Mouse (Mus musculus): ENCODE results near the gene Mpo. TPM values are rescaled to one million over a fixed set of nuclear protein-coding genes. Genes with fewer than 3 reads are reported as not detected.

Gene Mpo
- not detected for total RNA-seq (2021)
- long read RNA-seq, experiment 1: 0 reads
- long read RNA-seq, experiment 2, partial matches to known transcripts: 0 of 1 reads
- long read RNA-seq, experiment 2, other reads (novel, unspliced or antisense): 1 of 1 reads

DNA sequence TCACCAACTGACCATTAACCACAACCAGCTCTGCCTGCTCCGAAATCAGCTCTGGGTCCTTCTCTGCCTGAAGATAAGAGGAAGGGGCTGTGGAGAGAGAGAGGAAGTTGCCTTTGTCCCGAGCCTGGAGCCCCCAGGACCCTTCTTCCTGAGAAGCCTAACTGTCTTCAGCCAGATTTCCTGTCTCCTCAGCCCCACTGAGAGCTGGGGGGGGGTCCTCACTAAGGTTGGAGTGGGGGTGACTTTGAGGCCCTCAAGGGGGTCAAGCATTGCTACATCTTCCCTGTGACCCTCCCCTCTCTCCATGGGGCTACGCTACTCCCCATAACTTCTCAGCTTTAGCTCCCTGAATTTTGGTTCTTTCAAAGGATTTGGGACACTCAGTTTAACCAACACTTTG, at the start of gene Mpo:
Mpo (plus strand) TSS at position 122 of the 400 bp plus-strand sequence.
- DNase-seq: no peak

DNA sequence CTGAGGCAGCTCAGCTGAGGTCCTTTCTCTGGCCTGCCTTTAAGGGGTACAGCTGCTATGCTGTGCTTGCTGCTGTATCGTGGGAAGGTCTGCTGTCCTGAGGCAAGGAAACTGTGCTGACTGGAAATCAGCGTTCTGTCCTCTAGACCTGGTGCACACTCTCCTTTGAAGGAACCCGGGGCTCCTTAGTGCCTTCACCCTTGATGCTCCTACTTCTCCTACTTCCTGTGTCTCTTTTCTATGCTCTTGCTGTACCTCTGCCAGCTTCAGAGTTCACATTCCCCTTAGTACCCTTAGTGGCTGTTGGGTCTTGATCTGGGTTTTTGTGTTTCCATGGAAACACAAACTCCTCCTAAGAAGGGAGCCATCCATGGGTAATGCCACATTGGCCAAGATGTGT, 49.7 kb upstream of the Mpo start:
- DNase-seq: no peak

DNA sequence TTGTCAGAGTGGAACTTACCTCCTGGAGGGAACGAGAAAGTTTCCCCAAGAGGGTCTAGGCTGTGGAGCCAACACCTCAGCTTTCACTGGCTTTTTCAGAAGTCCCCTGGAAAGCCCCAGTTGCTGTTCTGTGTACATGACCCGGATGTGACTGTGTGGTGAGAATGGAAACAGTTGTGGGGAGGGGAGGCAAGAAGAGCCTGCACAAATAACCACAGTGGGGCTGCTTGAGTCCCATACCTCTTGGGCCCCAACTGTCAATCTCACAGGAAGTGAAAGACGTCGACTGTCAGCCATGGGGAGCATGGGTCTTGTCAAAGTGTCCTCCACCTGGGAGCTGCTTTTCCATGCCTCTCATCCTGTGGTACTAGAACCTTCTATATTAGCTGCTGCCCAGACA, 48.4 kb upstream of the Mpo start:
- DNase-seq: no peak

DNA sequence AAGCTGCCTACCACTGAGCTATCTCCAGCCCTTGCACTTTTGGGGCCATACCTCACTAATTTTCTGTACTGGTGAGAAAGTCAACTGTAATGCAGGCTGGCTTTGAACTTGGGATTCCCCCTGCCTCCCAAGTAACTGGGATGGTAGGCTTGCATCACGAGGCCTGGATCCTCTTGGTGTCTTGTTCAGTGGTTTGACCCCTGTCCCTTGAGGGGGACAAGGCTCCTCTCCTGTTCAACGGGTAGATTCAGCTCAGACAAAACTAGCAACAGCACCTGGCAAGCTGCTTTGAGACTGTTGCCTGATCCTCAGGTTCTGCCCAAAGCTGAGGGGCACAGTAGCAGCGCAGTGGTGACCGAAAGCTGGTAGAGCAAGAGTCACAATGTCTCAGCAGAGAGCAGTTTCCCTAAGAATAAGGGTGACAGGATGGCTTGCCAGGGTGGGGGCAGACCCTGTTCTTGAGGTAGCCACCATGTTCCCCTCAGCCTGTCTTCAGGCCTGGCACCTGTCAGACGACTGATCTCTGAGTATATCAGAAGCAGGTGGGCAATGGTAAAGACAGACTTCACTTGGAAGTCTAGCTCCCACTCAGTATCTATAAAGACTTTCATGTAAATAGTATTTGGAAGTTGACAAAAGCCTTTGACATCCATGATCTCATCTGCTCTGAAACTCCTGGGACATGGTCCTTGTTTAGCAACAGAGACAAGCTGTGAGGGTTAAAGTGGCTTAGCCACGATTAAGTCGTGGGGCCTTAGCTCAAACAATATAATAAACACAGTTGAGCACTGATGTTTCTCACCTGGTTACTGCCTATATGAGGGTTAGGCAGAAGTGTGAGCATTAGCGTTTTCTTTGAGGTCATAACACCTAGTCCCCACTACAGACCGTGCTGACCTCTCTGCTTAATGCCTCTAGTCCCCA, 47.5 kb upstream of the Mpo start:
- DNase-seq: no peak

DNA sequence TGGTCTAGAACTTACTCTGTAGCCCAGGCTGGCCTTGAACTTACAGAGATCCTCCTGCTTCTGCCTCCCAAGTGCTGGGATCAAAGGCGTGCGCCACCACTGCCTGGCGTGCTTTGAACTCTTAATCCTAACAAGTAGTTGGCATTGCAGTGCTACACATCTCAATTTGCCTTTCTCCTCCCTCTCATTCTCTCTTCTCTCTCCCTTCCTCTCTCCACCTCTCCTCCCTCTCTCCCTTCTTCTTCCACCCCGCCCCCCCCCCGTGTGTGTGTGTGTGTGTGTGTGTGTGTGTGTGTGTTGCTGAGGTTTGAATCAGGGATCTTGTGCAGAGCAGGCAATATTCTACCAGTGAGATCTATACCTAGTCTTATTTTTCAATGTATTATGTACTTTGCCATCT, 46.1 kb upstream of the Mpo start:
- DNase-seq: no peak

DNA sequence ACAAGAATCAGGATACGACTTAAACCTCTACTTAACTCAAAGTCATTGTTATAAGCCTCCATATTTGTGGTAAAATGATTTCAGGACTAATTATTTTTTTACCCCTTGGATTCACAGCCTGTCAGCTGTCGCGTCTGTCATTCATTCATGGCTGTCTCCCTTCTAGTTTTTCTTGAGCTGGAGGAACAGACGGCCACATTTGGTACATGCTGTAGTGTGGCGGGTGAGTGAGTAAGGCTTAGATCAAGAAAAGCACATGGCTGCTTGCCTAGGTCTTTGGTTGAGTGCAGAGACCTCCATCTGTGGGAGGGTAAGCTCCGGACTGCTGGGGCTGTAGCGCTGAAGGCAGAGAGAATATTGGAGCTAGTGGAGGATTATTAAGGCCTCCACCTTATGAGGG, 45.7 kb upstream of the Mpo start:
- no peak for DNase-seq

DNA sequence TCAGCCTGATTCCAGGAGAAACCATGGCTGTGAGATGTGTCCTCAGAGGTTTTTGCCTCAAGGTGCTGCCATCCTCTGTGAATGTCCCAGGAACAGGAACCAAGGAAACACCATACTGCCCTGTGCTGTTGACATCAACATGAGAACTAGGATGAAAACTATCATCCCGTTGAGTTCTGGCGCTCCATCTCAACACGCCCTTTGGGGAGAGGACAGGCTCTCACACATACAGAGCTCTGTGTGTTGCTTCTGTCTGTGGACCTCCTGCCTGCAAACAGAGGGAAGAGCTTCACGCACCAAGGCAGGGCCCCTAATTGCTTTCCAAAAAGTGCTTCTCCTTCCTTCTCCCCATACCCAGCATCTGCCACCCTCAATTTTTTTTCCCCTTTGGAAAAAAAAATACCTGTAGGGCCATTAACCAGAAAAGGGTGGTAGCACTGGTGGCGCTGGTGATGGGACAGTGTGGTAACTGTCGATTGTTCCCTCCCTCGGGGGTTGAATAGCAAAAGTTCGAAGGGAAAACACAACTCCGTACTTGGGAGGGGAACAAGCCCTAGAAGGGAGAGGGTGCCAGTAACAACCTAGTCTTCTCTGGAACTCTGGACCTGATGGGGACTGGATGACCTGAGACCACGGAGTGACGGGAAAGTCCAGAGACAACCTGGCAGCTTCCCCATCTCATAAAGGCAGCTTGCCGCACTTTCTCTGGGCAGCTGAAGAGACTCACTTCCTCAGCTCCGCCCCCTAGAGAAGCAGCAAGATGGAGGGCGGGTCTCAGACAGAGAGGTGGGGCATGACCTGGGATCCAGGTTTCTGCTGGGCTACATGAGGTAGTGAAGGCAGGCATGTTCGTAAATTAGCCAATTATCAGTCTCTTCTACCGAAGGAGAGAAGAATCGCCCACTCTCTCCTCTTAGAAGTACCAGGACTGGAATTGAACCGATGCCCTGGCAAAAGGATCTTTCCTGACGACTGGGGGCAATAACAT, 45.0 kb upstream of the Mpo start:
- peak; percentile 45 for DNase-seq

DNA sequence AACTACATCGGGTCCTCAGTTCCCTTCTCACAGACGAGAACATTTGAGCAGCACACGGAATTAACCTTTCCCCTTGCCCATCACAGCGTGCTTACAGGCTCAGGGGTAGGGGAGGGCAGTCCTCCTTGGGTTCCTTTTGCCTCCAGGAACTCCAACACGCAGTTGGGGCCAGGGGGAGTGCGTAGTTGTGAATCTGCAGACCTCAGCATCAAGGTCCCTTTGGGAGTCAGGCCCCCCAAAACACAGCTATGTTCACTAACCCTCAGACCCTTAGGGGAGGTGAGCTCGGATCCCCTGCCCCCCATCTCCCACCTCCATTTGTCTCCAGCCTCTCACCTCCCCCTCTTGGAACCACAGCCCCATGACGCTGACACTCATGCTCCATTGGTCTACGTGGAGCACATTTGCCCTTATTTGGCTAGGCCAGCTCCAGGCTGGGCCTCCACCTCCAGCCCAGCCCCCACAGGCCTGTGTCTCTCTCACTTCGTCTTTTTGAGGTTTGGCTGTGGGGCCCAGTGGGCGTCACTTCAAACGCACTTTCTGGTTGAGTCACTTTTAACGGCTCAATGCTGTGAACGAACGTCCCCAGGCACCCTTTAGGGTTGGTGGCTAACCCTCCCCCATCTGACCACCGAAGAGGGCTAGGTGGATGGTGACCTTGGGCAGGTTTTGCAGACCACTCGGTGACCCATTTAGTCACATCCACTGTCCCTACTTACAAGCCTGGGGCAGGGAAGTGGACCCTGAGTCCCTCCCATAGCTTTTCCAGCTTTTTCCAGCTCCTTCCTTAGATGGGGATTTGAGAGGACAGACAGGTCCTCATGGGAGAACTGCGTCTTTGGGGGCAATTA, 44.0 kb upstream of the Mpo start:
- peak; percentile 69 for DNase-seq

DNA sequence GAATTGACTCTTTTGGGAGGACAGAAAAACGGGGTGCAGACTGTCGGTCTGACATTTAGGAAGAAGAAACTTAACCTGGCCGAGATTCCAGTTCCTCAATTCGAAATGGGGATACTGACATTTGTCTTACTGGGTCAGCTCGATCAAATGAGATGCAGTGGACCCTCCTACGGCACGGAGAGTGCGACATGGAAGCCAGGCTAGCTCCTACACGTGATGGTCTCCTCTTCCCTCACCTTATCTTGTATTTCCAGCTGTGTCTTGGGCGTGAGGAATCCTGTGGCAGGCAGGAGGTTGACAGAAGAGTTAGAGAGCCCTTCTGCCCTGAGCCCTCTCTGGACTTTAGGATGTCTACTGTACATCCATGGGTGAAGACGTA, 43.3 kb upstream of the Mpo start:
- DNase-seq: no peak

DNA sequence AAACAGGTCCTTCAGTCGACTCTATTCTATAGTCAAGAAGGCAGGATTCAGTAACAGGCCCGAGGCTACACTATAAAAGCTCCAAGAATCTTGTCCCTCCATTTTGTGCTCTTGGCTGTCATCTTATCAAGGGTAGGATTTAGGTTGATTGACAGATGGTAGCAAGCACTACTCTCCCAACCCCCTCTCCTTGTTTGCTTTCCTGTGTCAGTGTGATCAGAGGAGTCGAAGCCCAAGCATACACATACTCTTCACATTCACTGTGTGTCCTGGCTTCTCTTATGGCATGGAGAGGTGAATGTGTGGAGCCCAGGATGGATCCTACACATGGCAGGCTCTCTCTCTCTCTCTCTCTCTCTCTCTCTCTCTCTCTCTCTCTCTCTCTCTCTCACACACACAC, 42.9 kb upstream of the Mpo start:
- no peak for DNase-seq

DNA sequence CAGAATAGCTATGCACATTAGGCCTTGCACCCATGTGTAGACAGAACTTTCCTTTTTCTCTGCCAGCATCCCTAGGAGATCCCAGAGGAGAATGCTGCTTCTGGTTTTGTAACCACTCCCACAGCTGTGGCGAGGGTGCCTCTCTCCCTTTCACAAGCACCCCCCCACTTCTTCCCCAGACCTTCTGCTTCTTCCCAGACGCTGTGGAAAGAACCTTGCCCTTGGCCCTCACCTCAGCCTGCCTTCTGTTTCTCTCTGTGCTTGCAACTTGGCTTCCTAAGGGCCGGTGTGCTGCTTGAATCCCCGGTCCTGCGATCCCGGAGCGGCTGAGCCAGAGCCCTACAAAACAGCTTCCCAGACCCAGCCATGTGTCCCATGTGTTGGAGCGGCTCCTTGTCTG, 42.4 kb upstream of the Mpo start:
- no peak for DNase-seq

DNA sequence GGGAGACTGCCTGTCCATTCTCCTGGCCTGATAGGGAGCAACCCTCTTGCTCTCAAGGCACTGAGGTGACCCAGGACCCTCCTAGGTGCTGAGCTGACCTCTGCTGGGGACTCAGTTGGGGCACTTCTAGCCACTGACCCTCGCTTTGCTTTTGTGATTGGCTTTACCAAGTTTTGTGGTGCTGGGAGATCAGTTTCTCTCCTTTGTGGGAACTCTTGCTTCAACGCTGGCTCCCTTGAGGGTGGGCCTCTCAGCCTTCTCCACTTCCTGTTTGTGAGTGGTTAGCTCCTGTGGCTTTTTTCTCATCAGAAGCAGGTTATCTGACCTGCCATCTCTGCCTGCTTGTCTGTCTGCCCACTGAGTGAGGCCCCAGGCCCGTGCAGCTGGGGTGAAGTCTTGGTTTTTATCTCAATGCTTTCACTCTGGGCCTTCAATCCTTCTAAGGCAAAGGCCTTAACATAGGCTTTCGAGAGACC, 41.9 kb upstream of the Mpo start:
- peak; percentile 27 for DNase-seq

DNA sequence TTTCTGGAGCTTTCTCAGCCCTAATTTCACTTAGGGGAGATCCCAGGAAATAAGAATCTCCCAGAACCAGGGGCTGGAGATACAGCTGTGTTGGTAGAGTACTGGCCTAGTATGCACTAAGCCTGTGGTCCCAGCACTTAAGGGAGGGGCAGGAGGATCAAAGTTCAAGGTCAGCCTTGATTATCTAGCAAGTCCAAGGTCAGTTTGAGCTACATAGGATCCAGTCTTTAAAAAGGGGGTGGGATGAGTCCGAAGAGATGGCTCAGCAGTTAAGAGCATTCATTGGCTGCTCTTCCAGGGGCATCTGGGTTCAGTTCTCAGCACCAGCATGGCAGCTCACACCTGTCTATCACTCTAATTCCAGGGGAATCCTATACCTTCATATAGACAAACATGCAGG, 41.1 kb upstream of the Mpo start:
- no peak for DNase-seq

DNA sequence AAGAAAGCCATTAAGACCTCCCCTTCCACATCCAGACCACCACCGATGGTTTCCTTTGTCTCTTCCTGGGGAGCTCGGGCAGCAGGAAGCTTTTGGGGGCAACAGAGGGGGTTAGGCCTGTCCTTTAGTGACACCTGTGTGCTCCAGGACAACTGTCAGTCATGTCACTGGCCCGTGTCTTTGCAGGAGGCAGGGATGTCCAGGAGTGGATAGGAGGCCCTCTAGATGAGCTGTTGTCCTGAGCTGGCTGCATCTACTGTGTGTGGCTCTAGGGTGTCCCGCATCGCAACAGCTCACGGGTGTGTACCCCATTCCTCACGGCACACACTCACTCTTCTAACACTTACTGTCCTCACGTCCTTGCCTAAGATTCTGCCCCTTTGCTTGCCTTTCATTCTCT, 40.1 kb upstream of the Mpo start:
- no peak for DNase-seq

DNA sequence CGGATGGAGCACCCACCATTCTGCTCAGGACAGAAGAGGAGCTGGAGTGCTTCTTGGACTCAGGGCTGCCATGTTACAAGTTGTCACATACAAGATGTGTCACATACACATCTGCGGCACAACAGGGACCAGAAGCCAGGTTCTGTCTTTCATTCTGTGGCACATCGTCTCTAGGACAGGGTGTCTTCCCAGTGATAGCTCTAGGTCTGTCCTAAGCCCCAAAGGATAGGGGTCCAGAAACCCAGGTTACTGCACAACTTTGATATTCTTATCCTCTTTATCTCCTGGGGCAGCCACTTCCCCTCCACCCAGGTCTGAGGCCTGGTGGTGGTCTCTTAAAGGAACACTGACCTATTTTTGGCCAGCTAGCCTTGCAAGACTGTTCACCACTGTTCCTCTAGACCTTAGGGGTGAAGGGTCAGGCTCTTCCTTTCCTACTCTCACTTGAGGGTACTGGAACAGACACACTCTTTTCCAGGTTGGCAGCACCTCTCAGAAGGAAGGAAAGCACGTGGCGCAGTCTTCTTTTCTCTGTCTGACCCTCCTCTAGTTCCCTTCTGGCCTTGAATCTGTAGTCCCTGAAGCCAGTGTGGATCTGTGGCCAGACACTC, 39.4 kb upstream of the Mpo start:
- no peak for DNase-seq

DNA sequence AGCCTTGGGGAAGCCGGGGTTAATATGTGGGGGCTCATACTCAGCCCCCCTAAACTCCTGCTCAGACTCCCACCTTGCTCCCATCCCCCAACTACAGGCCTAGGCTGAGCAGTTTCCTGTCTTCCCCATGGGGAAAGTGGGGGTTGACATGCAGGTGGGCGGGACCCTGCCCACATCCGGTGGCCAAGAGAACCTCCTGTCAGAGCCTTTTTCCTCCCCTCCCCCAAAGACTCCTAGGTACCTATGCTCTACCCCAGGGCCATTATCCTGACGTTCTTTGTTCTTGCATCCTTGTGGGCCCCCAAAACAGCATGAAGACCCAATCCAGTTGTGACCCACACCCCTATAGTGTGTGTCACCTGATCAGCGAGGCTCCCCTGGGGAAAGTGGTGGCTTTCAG, 38.8 kb upstream of the Mpo start:
- DNase-seq: peak; percentile 34

DNA sequence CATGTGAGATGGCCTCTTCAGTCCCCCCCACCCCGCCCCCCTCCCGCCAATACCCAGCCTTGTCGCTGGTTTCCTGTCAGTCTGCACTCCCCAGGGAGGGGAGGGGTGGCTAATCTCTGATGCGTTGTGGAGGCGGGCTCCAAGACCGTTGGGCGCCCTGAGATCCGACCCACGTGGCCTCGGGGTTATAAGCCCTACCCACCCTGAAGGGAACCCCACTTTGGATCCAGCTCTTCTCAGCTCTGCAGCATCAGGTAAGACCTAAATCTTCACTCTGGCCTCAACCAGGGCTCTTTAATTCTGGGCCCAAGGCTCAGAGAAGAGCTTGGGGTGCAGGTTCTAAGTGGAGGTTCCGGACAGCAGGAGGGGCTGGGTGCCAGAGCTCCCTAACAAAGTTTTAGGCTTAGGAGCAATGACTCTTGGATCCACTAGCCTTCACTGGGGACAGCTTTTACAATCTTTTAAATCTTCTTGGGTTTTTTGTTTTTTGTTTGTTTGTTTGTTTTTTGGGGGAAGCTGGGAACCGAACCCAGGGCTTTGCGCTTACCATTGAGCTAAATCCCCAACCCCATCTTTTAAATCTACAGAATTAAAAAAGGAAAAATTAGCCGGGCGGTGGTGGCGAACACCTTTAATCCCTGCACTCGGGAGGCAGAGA, 37.9 kb upstream of the Mpo start:
- DNase-seq: peak; percentile 70

DNA sequence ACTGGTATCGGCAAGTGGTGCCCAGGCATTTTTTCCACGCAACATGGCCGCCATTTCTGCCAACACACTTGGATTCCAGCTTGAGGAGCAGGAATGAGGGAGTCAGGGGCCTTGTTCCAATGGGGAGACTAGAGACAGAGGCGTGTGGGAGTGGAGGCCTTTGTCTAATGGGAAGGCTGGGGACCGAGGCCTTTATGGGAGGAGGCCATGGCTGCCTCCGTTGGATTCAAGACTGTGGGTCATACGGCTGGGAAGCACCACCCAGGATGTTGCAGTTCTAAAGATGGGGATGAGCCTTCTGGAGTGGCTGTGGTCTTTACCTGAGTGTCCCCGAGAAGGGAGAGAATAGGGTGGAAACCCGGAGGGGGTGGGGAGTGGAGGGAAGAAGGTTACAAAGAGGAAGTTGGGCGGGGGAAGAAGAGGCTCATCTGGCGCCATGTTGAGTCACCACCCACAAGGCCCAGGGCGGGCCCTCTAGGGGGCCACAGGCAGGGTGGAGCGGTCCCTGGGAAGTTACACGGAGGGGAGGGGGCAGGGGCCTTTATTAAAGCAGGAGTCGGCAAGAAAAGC, 37.0 kb upstream of the Mpo start:
- DNase-seq: peak; percentile 32

DNA sequence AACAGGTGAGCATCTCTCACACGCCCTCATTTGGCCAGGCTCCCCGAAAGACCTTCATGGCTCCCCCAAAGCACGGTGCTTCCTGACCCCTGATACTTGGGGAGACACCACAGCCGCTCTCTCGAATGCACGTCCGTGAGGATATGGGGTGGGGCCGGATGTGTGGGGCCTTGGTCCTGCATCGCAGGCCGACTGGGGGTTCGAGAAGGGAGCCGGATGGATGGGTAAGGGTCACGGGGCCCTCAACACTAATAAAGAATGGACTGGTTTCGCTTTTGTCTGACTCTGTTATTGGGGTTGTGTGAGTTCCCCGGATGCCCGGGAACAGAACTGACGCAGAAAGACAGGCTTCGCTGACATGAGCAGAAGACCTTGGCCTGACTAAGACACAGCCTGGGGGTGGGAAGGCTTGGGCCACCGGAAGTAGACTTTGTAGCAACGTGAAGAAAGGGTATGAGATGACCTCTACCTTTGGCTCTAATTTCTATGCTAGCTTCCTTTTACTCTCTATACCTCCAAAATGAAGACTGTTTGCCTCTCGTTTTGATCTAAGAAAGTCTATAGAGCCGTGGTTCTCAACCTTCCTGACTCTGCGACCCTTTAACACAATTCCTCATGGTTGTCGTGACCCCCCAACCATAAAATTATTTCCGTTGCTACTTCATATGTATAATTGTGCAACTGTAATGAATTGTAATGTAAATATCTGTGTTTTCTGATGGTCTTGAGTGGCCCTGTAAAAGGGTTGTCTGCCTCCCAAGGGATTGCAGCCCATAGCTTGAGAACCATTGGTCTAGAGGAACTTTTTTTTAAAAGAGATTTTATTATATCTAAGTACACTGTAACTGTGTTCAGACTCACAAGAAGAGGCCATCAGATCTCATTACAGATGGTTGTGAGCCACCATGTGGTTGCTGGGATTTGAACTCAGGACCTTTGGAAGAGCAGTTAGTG, 36.1 kb upstream of the Mpo start:
- no peak for DNase-seq

Measured in gastrocnemius, postnatal 25 days (tissue).